Mouse (Mus musculus) limb, embryonic 14.5 days (tissue): ENCODE measurements around the gene Nceh1. TPM values are rescaled to one million over a fixed set of nuclear protein-coding genes. Genes with fewer than 3 reads are reported as not detected.
A peak's percentile ranks its signal among the peaks of the same experiment; 100 is the strongest.
"Not testable (repeated sequence)": the region's sequence is repeated elsewhere in the genome, so short reads cannot be mapped to it uniquely, and the experiment has no call there.

Experiments
- ATAC-seq: fragments of 200-750 bp; cut with Nextera tagmentation; 2 replicates; pipeline ENCODE4 v1.8.0; 2017; ENCODE audit warnings: low read depth, moderate number of reproducible peaks, moderate TSS enrichment; ENCODE audit not compliant: low FRiP score
- DNase-seq: peaks from one replicate; pipeline ENCODE4 v3.0.0-alpha.2; 2015; ENCODE audit warnings: low spot score
- H3K27ac ChIP-seq: fragments of 300-500 bp; sonication (generic); replicated peaks from 2 replicates; pipeline ENCODE4 v1.5.1; 2014; ENCODE audit warnings: low read depth, mild to moderate bottlenecking, low read length, moderate library complexity, mixed read lengths
- H3K27me3 ChIP-seq: fragments of 300-500 bp; sonication (generic); 2 replicates; pipeline ENCODE4 v1.6.1; 2014; ENCODE audit warnings: low read length, mixed read lengths; ENCODE audit not compliant: control insufficient read depth, insufficient read depth
- H3K36me3 ChIP-seq: fragments of 300-500 bp; sonication (generic); 2 replicates; pipeline ENCODE4 v1.6.1; 2014; ENCODE audit warnings: mild to moderate bottlenecking, low read length, moderate library complexity, mixed read lengths; ENCODE audit not compliant: control insufficient read depth, insufficient read depth
- H3K4me1 ChIP-seq: fragments of 300-500 bp; sonication (generic); 2 replicates; pipeline ENCODE4 v1.6.1; 2014; ENCODE audit warnings: antibody characterized with exemption, low read length, mixed read lengths; ENCODE audit not compliant: control insufficient read depth, insufficient read depth
- H3K4me2 ChIP-seq: fragments of 300-500 bp; sonication (generic); replicated peaks from 2 replicates; pipeline ENCODE4 v1.6.1; 2014; ENCODE audit warnings: low read depth, mild to moderate bottlenecking, low read length, moderate library complexity; ENCODE audit not compliant: severe bottlenecking
- H3K4me3 ChIP-seq: fragments of 300-500 bp; sonication (generic); replicated peaks from 2 replicates; pipeline ENCODE4 v1.5.1; 2014; ENCODE audit warnings: low read length
- H3K9ac ChIP-seq: fragments of 300-500 bp; sonication (generic); 2 replicates; pipeline ENCODE4 v1.6.1; 2014; ENCODE audit warnings: mild to moderate bottlenecking, low read depth, low read length, moderate library complexity; ENCODE audit not compliant: severe bottlenecking
- H3K9me3 ChIP-seq: fragments of 300-500 bp; sonication (generic); 2 replicates; pipeline ENCODE4 v1.6.1; 2016; ENCODE audit warnings: low read length; ENCODE audit not compliant: control insufficient read depth
- POLR2A ChIP-seq: fragments of 200-500 bp; IDR thresholded peaks from 2 replicates; pipeline ENCODE4 v1.8.0; 2012; ENCODE audit warnings: inconsistent platforms, mild to moderate bottlenecking, moderate library complexity, borderline replicate concordance; ENCODE audit not compliant: insufficient read depth, insufficient read length; ENCODE audit errors: extremely low read depth
- WGBS: fragments of 180-500 bp; shearing (Covaris S2); extraction: QIAGEN DNeasy Blood & Tissue Kit; methylation state at CpG from one replicate; pipeline ENCODE4 v1.1.7; 2014; 5-methylcytosine and 5-hydroxymethylcytosine counted together
- polyA plus RNA-seq, 2 experiments: library from polyadenylated mRNA; depleted of rRNA in 1 of 2; stranded (reverse) in 1 of 2; unstranded in 1 of 2; fragments of >200 nt; fragmentation: Nextera tagmentation in 1 of 2; extraction: Ambion mirVana in 1 of 2; gene quantifications; 2 replicates each; pipeline versions ENCODE4 v1.2.1 to v1.2.3; 2012 to 2014

Nceh1 gene
- polyA plus RNA-seq, 2 experiments: 1.4 to 2.8 TPM

DNA sequence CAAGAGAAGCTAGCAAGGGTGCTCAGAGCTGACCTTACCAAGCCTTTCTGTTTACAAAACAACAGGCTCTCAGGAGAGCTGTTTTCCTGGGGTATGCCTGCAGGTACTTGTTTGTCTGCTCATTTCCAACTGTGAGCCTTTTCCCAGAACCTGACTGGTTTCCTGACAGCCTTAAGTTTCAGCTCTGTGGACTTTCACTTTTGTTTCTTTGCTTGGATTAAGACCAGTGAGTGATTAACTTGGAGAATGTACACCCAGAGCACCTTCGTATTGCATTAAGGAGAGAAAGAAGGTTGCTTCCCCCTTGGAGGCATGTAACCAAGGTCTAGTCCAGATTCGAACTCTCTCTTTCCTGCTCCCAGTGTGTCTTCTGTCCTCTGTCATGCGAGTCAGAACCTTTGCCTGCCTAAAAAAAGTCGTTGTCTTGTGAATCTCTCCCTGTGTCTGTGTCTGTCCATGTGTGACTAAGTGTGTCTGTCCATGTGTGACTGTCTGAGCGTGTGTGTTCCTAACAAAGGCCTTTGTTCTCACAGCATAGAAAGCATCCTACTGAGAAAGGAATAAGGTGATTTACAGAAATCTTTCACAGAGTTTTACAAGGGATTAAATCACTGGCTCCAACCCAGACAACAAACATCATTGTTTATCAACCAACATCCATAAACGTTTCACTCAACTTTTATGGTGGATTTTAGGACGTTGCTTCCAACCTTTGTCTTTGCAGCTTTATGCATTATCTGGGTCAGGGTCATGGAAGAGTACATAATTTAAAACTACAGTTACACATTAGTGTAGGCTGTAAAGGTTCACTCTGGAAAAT is 90.4 kb downstream of the Nceh1 start:
- TF ChIP-seq POLR2A: no peak
- WGBS: 36% methylated on average over 7 of the region's 7 CpGs
- H3K4me1 ChIP-seq: peaks cover 4% of the 10 kb centered on the region; the same call in 1 of the 2 replicates
- H3K9me3 ChIP-seq: no peaks in the 10 kb centered on the region
- H3K27me3 ChIP-seq: no peaks in the 10 kb centered on the region
- DNase-seq (no peak), ATAC-seq (no peak)
- H3K27ac ChIP-seq: no peak overlapping the region
- no peak overlapping the region for H3K4me3 ChIP-seq
- no peaks in the 10 kb centered on the region for H3K36me3 ChIP-seq
- no peak overlapping the region for H3K4me2 ChIP-seq
- no peak overlapping the region for H3K9ac ChIP-seq

- ATAC-seq, DNase-seq, H3K4me2 ChIP-seq, H3K9me3 ChIP-seq, H3K27ac ChIP-seq, H3K9ac ChIP-seq, H3K27me3 ChIP-seq, H3K4me3 ChIP-seq, H3K36me3 ChIP-seq: not testable (repeated sequence)
- peaks cover 11% of the 10 kb centered on the region; the same call in 1 of the 2 replicates for H3K4me1 ChIP-seq
- WGBS: 92% methylated on average over 12 of the region's 14 CpGs
Measured at GRCm38 (mm10) chr3:27279286-27279925, 96.6 kb downstream of the Nceh1 start.

GRCm38 (mm10) chr3:27280280-27280749 is 97.5 kb downstream of the Nceh1 start:
- Histone ChIP-seq H3K9ac (no peak overlapping the region), H3K4me3 (no peak overlapping the region), H3K4me2 (no peak overlapping the region), H3K27ac (no peak overlapping the region), H3K9me3 (no peaks in the 10 kb centered on the region), H3K4me1 (peaks cover 11% of the 10 kb centered on the region; the same call in 1 of the 2 replicates), H3K36me3 (no peaks in the 10 kb centered on the region), H3K27me3 (no peaks in the 10 kb centered on the region)
- no peak for TF ChIP-seq POLR2A
- 51% methylated on average over 11 of the region's 11 CpGs for WGBS
- no peak for ATAC-seq
- DNase-seq: no peak

- H3K27ac ChIP-seq: no peak overlapping the region
- WGBS: 5% methylated on average over 27 of the region's 27 CpGs
- no peak for TF ChIP-seq POLR2A
- H3K4me1 ChIP-seq: peaks cover 11% of the 10 kb centered on the region; the same call in 1 of the 2 replicates
- ATAC-seq: no peak
- H3K4me3 ChIP-seq: peak overlapping the region; percentile 26
- peak overlapping the region; percentile 48 for H3K4me2 ChIP-seq
- H3K27me3 ChIP-seq: no peaks in the 10 kb centered on the region
- DNase-seq: no peak
- H3K36me3 ChIP-seq: no peaks in the 10 kb centered on the region
- H3K9me3 ChIP-seq: no peaks in the 10 kb centered on the region
- peak overlapping the region; percentile 28; the same call in 1 of the 2 replicates for H3K9ac ChIP-seq
Measured at GRCm38 (mm10) chr3:27283071-27283713, 100.4 kb downstream of the Nceh1 start.

GRCm38 (mm10) chr3:27283796-27284195 is 101.0 kb downstream of the Nceh1 start:
- Histone ChIP-seq H3K4me2 (peak overlapping the region; percentile 48; the same call in 1 of the 2 replicates), H3K4me3 (peak overlapping the region; percentile 26), H3K9ac (no peak overlapping the region), H3K36me3 (no peaks in the 10 kb centered on the region), H3K27me3 (no peaks in the 10 kb centered on the region), H3K27ac (no peak overlapping the region), H3K9me3 (no peaks in the 10 kb centered on the region), H3K4me1 (peaks cover 11% of the 10 kb centered on the region; the same call in 1 of the 2 replicates)
- WGBS: 67% methylated on average over 7 of the region's 7 CpGs
- ATAC-seq (no peak), DNase-seq (no peak)
- no peak for TF ChIP-seq POLR2A
